ENCODE assay signal across 28 mouse cellular contexts in the genomic region with DNA sequence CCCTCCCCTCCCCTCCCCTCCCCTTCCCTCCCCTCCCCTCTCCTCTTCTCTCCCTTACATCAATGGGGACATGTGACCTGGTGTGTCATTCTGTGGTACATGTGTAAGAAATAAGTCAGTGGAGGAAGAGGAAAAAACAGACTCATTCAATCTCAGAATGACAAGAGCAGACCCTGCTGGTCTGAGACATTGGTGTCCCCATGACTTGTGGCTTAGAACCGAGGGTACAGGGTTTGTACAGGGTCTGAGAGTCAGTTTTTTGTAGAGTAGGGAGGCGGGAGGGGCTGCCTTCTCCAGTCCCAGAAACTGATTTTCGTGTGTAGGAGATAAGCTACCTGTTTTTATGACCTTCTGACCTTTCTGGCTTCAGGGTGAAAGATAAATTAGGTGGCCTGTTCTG. TPM values are rescaled to one million over a fixed set of nuclear protein-coding genes. Genes with fewer than 3 reads are reported as not detected.
DNase-seq lines count a peak whose midpoint lies in the region; ATAC-seq and TF ChIP-seq lines count a peak whose summit lies in the region.
"Had no signal": no experiment of that assay in that cellular context is flagged by ENCODE, and none has a peak within 500 bp of the region (broad histone marks: within the 10 kb centered on the region; RNA-seq: fewer than 3 reads in every experiment).

No protein-coding gene starts in this region.

- TF ChIP-seq CTCF in kidney, postnatal 0 days (IDR thresholded peaks at IDR 0.05; ENCODE audit: low read depth), result no peak
- TF ChIP-seq CTCF in ES-Bruce4 (IDR thresholded peaks at IDR 0.05; ENCODE audit: low read depth, low read length), result no peak
- TF ChIP-seq CTCF in intestine, postnatal 0 days (IDR thresholded peaks at IDR 0.05; ENCODE audit: low read depth), result no peak

- WGBS in kidney, postnatal 0 days, result 14% methylated on average over 3 of the region's 3 CpGs
- WGBS in intestine, postnatal 0 days, result 14% methylated on average over 3 of the region's 3 CpGs

- no peak overlapping the region for H3K4me3 ChIP-seq in kidney, postnatal 0 days (replicated peaks; ENCODE audit: low read depth, low read length)
- no peak overlapping the region for H3K4me3 ChIP-seq in ES-Bruce4 (ENCODE audit: low read depth, low read length)
- no peak overlapping the region for H3K4me3 ChIP-seq in intestine, postnatal 0 days (ENCODE audit: low read depth, low read length)
- H3K4me3 ChIP-seq: embryonic facial prominence, embryonic 12.5 days; heart, embryonic 15.5 days; hindbrain, embryonic 13.5 days; layer of hippocampus, adult 2 months; limb, embryonic 12.5 days; midbrain, embryonic 13.5 days; neural tube, embryonic 13.5 days had no signal

- H3K36me3 ChIP-seq in kidney, postnatal 0 days (ENCODE audit: insufficient read depth, low read length), result no peaks in the 10 kb centered on the region
- no peaks in the 10 kb centered on the region for H3K36me3 ChIP-seq in ES-Bruce4 (ENCODE audit: control insufficient read depth, insufficient read depth, low read length, poor library complexity, severe bottlenecking)
- no peaks in the 10 kb centered on the region; the same call in 1 of the 2 replicates for H3K36me3 ChIP-seq in intestine, postnatal 0 days (ENCODE audit: control insufficient read depth, insufficient read depth)
- H3K36me3 ChIP-seq: embryonic facial prominence, embryonic 12.5 days; heart, embryonic 15.5 days; hindbrain, embryonic 13.5 days; limb, embryonic 12.5 days; midbrain, embryonic 13.5 days; neural tube, embryonic 13.5 days had no signal

- no peaks in the 10 kb centered on the region for H3K9me3 ChIP-seq in kidney, postnatal 0 days (replicated peaks; ENCODE audit: low read length)
- no peaks in the 10 kb centered on the region for H3K9me3 ChIP-seq in ES-Bruce4 (replicated peaks; ENCODE audit: control insufficient read depth, insufficient read depth, low read length, poor library complexity, severe bottlenecking)
- H3K9me3 ChIP-seq in intestine, postnatal 0 days (ENCODE audit: control insufficient read depth), result no peaks in the 10 kb centered on the region
- H3K9me3 ChIP-seq: embryonic facial prominence, embryonic 12.5 days; heart, embryonic 15.5 days; hindbrain, embryonic 13.5 days; midbrain, embryonic 13.5 days; neural tube, embryonic 13.5 days had no signal

- TF ChIP-seq POLR2A in ES-Bruce4 (IDR thresholded peaks at IDR 0.05; ENCODE audit: insufficient read depth, low read length), result no peak

- H3K4me1 ChIP-seq in kidney, postnatal 0 days (replicated peaks; ENCODE audit: insufficient read depth, low read length), result no peaks in the 10 kb centered on the region
- peaks cover 8% of the 10 kb centered on the region for H3K4me1 ChIP-seq in ES-Bruce4 (ENCODE audit: control insufficient read depth, insufficient read depth, low read length)
- no peaks in the 10 kb centered on the region for H3K4me1 ChIP-seq in intestine, postnatal 0 days (replicated peaks; ENCODE audit: control insufficient read depth, insufficient read depth, low read length)
- H3K4me1 ChIP-seq: hindbrain, embryonic 13.5 days; midbrain, embryonic 13.5 days had no signal

- TF ChIP-seq EP300 in ES-Bruce4 (IDR thresholded peaks at IDR 0.05; ENCODE audit: insufficient read depth, low read depth, low read length), result no peak

- no peak overlapping the region for H3K27ac ChIP-seq in kidney, postnatal 0 days
- H3K27ac ChIP-seq in ES-Bruce4 (ENCODE audit: insufficient read depth, low read length), result peak overlapping the region; percentile 60
- no peak overlapping the region for H3K27ac ChIP-seq in intestine, postnatal 0 days (ENCODE audit: low read depth, low read length)
- H3K27ac ChIP-seq: embryonic facial prominence, embryonic 12.5 days; heart, embryonic 15.5 days; hindbrain, embryonic 13.5 days; layer of hippocampus, adult 2 months; limb, embryonic 12.5 days; midbrain, embryonic 13.5 days; neural tube, embryonic 13.5 days had no signal

- no peak overlapping the region for H3K4me2 ChIP-seq in kidney, postnatal 0 days (ENCODE audit: low read length)
- no peak overlapping the region for H3K4me2 ChIP-seq in intestine, postnatal 0 days (replicated peaks; ENCODE audit: low read depth)
- H3K4me2 ChIP-seq: embryonic facial prominence, embryonic 12.5 days; heart, embryonic 15.5 days; hindbrain, embryonic 13.5 days; midbrain, embryonic 13.5 days; neural tube, embryonic 13.5 days had no signal

- ATAC-seq in kidney, postnatal 0 days (replicated peaks; ENCODE audit: low FRiP score, low read depth), result no peak
- ATAC-seq in intestine, postnatal 0 days, result no peak
- ATAC-seq: activated CD4-positive, CD25-positive, alpha-beta regulatory T cell, adult 4 months; midbrain, embryonic 13.5 days; Patski had no signal

- H3K9ac ChIP-seq in kidney, postnatal 0 days (ENCODE audit: low read depth, low read length), result no peak overlapping the region
- H3K9ac ChIP-seq in ES-Bruce4 (ENCODE audit: low read depth, poor library complexity, severe bottlenecking), result no peak overlapping the region
- no peak overlapping the region for H3K9ac ChIP-seq in intestine, postnatal 0 days (ENCODE audit: low read depth, low read length)
- H3K9ac ChIP-seq: embryonic facial prominence, embryonic 12.5 days; heart, embryonic 15.5 days; hindbrain, embryonic 13.5 days; limb, embryonic 12.5 days; midbrain, embryonic 13.5 days; neural tube, embryonic 13.5 days had no signal

- no peaks in the 10 kb centered on the region for H3K27me3 ChIP-seq in kidney, postnatal 0 days (ENCODE audit: insufficient read depth, low read length)
- no peaks in the 10 kb centered on the region for H3K27me3 ChIP-seq in ES-Bruce4 (ENCODE audit: control insufficient read depth, insufficient read depth, low read length, poor library complexity, severe bottlenecking)
- H3K27me3 ChIP-seq in intestine, postnatal 0 days (replicated peaks; ENCODE audit: control insufficient read depth, insufficient read depth, low read length), result no peaks in the 10 kb centered on the region
- H3K27me3 ChIP-seq: embryonic facial prominence, embryonic 12.5 days; heart, embryonic 15.5 days; limb, embryonic 12.5 days; neural tube, embryonic 13.5 days; Patski had no signal

- peak; percentile 26 for DNase-seq in kidney, postnatal 0 days (ENCODE audit: low spot score)
- no peak for DNase-seq in kidney, postnatal 4 days
- peak; percentile 36 for DNase-seq in 3T3-L1 (ENCODE audit: low read depth, low spot score)
- peak; percentile 58 for DNase-seq in embryo, embryonic 10.5 days (ENCODE audit: low spot score)
- no peak for DNase-seq in urinary bladder, postnatal 14 days (ENCODE audit: low spot score)
- no peak for DNase-seq in left cerebral cortex, adult 9 months (ENCODE audit: low spot score in 2 of 2)
- DNase-seq: adrenal gland, postnatal 10 days; B cell, adult 2 months; cerebellum, adult 2 months; cerebellum, postnatal 36 days; heart, postnatal 36 days; kidney, adult 8-10 months; kidney, postnatal 14 days; lung, adult 2 months; retina, postnatal 1 day; right cerebral cortex, postnatal 25 days; thymus, postnatal 14 days had no signal

RNA-seq across cellular contexts. Expression of a gene that starts 23.5 kb away (rescaled TPM):
- polyA plus RNA-seq in kidney, postnatal 0 days (2015; fragmentation: Nextera tagmentation; extraction: Ambion mirVana), result 13.9 and 14.7 TPM in 2 replicates
- polyA plus RNA-seq in ES-Bruce4 (2011; ENCODE audit: insufficient read depth, insufficient read length, low read depth, missing spikeins), result 41.1 and 43.9 TPM in 2 replicates
- 10.6 and 11.2 TPM in 2 replicates for polyA plus RNA-seq in intestine, postnatal 0 days (2015; fragmentation: Nextera tagmentation; extraction: Ambion mirVana)
- polyA plus RNA-seq: activated CD4-positive, CD25-positive, alpha-beta regulatory T cell, adult 4 months had no signal

Comparison
In these comparisons a context has a peak if more than half of its experiments do, and no peak if none do; other contexts are left out.
1. DNase-seq: peak in kidney, postnatal 0 days (single experiment), 3T3-L1 (single experiment) and embryo, embryonic 10.5 days (single experiment); none in kidney, postnatal 4 days (0 of 2), urinary bladder, postnatal 14 days (single experiment) and left cerebral cortex, adult 9 months (0 of 2).